Mouse (Mus musculus) urinary bladder, postnatal 14 days (tissue): ENCODE data around the gene Lmna.

Experiments used
- DNase-seq: peaks from one replicate; pipeline ENCODE4 v3.0.0; 2021; ENCODE audit warnings: low spot score

Lmna gene

DNA sequence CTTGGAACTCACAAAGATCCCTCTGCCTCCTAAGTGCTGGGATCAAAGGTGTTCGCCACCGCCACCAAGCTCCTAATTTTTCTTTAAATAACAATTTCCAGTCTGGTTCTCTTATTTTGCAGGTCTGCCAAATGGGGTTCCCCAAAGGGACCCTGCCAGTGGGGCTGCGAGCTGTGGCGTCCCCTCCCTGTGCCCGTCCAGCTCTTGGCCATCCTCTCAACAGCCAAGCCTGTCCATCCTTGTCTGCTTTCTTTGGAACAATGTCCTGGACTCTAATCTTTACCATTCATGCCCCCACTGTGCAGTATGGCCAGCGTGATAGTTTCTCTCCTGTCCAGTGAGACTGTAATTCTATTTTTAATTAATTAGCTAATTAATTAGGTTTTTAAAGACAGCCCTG, 11.4 kb upstream of the Lmna start:
- DNase-seq, result no peak

DNA sequence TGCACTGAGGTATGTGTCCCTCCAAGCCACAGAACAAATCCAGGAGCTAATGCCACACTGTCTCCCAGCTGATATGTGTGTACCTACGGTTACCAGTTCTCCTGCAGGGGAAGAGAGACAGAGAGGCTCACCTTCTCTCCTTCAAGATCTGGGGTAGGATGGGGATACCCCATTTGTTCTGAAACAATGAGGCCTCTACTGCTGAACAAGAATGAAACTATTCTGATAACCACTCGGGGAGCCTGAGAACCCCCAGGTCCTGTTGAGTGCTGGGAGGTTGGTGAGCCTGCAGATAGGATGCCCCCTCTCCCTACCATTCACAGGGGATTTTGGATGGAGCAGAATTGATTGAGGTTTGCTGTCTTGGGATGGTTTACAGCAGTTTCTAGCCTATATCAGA, 10.3 kb upstream of the Lmna start:
- DNase-seq, result no peak

DNA sequence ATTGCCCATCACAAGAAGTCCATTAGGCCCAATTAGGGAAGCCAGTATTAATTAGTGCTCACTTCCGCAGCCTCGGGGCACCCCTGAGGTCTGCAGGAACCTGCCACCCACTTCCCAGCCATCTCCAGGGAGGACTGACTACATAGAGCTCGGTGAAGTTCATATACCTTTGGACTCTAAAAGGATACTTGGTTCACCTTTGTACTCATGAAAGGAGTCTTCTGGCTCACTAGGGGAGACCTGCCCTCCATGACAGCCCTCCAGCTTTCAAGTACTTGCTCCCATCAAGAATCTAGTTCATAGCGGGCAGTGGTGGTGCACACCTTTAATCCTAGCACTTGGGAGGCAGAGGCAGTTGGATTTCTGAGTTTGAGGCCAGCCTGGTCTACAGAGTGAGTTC, 8.7 kb upstream of the Lmna start:
- no peak for DNase-seq

DNA sequence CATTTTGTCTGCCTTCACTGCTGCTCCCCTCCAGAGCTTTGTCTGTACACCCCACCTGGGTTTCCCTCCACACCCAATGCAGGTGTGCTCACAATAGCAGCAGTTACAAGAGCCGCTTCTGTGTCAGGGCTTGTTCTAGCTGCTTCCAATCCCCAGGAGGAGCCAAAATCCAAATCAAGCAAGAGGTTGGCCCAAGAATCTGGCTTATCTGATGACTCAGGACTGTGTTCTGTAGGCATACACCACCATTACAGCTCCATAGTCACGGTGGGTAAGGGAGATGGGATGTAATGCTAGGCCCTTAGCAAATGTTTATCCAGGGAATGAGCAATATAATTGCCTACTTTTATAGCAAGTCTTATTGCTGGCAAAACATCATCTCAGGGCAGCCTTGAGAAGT, 6.7 kb upstream of the Lmna start:
- no peak for DNase-seq

DNA sequence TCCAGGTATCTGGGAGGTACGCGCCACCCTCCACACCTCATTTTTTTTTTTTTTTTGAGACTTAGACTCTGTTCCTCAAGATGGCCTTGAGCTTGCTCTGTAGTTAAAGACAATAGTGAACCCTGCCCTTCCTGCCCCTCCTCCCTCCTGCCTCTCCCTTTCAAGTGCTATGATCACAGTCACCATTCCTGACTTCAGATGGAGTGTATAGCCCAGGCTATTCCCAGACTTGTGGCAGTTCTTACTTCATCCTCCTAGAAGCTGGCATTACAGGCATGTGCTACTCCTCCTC, 5.3 kb upstream of the Lmna start:
- no peak for DNase-seq

DNA sequence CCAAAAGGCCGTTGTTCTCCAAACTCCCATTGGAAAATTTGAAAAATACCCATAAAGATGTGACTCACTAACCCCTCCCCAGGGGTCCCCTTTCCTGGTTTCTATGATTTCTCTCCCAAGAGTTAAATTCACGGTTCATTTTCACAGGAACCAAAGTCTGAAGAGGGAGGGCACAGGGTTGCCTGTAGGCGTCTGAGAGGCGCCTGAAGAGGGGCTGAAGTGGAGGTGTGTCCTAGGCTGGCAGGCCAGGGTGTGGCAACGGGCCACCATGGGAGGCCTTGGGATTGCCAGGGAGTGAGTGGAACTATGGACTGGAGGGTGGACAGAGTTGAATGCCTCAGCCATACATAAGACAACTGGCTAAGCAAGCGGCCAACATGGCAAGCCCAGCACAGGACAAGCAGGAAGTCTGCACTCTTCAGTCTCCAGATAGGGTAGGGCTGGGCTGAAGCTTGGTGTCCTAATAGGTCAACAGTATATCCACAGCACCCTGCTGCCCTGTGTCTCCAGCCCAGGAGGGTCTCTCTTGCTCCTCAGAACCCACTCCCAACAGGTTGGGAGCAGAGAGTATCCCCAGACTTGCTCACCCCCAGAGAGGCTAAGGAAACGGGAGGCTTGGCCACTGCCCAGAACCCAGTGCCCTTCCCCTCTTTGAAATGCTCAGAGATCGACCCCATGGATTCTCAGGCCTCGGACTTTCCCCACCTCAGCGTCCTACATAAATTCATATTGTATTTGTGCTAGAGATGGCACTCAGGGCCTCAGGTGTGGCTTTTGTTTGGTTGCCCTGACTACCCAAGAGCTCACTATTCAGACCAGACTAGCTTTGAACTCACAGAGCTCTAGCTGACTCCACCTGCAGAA, 4.7 kb upstream of the Lmna start:
- no peak for DNase-seq

DNA sequence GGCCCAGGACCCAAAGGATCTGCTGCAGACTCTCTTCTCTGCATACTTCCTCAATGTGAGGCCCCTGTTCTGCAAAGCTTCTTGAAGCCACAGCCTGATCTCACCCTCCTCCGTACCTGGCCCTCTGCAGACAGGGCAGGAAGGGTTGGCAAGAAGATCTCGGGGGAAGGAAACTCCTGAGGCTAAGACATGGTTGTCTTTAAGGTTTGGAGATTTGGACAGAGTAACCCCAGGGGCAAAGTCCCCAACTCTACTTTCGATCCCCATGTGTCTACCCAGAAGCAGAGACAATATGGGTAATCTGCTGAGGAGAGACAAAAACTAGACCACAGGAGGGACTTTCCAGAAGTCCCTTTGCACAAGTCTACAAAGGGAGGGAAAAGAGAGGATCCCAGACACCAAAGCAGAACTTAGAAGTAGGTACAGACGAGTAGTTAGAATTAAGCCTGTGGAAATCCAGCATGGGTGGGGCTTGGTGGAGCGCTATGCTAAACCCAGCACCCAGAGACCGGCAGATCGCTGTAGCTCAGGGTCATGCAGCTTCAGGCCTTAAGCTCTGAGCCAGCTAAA, 3.9 kb upstream of the Lmna start:
- no peak for DNase-seq

DNA sequence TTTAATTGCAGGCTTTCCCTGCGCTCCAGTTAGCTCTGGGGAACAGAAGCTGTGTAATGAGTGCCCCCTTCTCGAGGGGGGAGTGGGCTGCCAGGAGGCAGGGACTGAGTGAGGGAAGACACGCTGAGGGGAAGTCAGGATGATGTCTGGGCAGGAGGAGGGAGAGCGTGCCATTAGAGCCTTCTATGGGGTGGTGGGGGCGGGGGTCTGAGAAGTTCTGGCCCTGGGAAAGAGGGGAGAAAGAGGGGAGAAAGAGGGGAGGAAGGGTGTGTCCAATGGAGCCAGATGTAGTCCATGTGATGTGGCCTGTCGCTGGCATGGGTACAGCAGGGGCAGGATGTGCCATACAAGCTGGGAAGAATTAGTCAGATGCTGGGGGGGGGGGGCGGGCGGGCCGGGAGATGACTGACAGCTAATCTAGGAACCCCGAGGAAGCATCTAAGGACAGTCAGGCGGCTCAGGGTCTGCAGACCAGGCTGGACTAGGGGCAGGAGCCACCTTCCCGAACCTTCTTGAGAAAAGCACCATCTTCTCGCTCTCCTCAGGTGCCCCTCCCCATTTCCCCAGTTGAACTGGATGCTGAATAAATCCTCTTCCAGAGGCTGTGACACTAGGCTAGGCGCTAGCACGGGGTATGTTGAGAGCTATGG, 3.3 kb upstream of the Lmna start:
- no peak for DNase-seq

DNA sequence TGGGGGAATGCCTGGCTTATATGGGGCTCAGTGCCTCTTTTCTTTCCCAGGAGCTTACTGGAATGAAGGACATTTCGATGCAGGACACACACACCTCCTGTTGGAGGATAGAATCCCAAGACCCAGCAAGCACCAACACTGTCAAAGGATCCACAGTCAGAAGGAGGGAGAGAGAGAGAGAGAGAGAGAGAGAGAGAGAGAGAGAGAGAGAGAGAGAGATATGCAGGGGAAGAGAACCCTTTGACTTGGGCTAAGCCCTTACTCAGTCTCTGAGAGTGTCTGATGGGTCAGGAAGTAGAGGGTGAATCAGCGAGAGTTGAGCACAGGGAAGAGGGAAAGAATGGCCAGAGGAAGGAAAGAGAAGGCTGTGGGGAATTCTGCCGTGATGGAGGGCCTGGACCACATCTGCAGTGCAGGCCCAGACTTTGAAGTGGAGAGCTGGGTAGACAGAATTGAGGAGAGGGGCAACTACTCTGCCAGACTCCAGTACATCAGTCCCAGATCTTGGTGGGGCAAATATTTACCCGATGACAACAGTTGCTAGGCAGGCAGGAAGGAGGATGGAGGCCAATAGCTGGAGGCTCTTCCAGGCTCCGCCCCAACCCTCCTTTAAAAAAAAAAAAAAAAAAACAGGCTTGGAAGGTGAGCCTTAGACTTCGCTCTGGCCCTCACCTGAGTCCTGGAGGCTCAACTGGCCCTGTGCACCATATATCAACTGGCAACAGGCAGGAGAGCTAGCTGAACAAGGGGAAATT, 2.6 kb upstream of the Lmna start:
- DNase-seq, result no peak

DNA sequence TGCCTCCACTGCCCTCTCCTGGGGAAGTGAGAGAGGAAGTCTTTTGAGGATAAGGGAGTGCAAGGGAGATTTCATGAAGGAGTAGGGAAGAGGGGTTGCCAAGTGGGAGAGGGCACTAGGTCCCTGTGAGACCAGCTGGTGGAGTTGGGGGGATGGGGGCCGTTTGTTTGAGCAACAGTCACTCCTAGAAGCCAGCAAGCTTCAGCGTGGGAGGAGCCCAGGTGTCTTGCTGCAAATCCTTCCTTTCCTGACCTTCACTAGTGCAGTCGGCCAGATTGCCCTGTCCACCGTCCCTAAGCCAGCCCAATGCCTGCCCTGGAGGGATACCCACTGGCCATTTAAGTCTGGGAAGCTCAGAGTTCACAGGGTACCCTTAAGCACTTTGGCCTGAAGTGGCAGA, 1.8 kb upstream of the Lmna start:
- no peak for DNase-seq

DNA sequence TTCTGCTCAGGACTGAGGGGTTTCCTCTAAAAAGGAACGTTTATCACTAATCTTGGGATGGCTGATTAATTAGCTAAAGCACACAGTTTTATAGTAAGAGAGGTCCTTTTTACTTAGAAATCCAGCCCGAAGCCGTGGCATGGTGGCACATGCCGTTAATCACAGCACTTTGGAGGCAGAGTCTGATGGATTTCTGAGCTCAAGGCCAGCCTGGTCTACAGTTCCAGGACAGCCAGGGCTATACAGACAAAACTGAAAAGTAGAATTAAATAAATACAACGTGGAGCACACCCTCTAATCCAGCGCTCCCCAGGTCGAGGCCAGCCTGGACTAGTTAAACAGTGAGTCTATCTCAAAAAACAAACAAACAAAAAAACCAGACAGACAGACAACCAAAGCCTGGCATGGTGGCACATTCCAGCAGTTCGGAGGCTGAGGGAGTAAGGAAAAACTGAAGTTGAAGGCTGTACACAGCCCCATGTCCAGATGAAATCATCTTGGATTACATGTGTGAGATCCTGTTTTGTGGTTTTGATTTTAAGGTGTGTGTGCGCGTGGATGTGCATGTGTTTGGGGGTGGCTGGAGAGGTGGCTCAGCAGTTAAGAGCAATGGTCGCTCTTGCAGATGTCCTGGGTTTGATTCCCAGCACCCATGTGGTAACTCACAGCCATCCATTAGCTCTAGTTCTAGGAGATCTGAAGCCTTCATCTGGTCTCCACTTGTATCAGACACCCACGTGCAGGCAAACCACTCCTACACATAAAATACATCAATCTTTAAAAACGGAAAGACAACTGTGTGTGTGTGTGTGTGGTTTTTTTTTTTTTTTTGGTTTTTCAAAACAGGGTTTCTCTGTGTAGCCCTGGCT, 899 bp upstream of the Lmna start:
- DNase-seq, result no peak

DNA sequence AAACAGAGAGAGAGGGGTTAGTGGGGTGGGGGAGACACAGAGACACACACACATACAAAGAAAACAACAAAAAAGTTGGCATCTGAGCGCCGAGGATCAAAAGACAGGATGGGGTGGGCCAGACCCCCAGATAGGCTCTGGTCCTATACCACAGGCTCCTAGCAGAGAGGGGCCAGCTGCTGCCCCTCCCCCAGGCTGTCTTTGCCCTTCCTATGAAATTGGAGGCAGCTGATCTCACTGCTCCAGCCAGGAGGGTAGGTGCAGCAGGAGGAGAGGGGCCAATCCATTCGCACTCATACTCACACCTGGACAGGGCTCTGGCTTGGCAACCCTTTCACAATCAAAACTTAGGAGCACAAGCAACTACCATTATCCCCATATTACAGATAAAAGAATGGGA, 506 bp downstream of the Lmna start:
- DNase-seq, result no peak

DNA sequence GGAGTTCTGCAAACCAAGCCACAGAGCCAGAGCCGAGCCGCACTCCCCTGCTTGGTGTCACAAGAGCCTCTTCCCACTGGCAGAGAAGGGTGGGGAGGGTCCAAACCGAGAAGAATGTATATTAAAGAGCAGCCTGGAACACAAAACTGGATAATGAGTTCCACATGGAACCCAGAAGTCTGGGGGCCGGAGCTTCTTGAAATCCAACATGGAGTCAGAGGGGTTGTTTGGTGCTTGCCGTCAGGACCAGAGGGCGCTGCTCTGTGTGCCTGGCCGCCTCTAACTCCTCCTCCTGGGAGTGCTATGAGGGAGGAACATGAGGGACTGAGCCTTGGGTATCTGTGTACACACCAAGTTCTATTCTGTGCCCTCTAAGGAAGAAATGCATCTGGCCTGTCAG, 4.0 kb downstream of the Lmna start:
- no peak for DNase-seq

DNA sequence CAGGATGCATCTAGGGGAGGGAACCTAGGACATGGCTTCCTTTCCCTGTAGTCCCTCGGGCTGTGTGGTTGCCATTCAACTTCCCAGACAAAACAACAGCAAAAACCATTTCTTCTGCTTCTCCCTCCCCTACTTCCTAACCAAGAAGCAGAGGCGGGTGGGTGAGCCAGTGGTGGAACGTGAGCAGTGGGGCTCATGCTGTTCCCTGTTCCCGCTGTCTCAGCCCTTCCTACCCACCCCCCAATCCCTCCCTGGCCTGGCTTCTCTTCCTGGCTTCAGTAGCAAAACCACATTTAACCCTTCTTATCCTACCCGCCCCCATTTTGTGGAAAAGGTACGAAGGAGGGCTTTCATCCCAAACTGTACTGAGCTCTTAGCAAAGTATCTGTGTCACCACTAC, 4.7 kb downstream of the Lmna start:
- no peak for DNase-seq

DNA sequence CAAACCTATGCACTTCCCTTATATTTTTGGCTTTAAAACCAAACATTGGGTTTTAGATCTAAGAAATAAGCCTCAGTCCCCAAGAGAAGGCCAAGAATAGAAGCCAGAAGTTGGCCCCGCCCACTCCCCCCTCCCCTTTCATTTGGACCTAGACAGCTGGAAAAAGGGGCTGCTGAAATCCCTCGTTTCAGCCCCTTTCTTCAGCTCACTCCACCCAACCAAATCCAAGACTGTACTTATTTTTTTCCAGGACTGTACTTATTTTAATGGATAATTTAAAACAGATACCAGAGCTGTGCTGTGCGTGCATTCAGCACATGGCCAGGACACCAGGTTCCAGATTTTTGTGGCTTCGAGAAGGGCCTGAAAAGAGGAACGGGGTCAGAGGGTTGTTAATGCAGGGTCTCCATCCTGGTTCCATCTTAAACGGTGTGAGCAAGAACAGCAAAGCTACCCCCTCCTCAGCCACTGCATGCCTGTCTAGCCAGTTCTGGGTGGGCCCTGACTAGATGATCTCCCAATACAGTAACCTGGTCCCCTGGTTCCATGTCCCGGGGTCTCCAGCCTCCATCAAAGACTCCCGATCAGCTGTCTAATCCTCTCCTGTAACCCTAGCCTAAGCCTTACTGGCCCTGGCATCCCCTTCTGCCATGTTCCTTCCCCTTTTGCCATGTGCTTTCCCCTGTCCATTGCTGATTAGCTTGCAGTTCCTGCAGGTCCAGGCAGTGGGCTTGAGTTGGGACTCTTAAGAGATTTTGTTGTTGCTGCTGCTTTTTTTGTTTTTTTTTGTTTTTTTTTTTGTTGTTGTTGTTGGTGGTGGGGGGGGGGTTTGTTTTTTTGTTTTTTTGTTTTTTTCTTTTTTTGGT, 5.6 kb downstream of the Lmna start:
- DNase-seq, result no peak

DNA sequence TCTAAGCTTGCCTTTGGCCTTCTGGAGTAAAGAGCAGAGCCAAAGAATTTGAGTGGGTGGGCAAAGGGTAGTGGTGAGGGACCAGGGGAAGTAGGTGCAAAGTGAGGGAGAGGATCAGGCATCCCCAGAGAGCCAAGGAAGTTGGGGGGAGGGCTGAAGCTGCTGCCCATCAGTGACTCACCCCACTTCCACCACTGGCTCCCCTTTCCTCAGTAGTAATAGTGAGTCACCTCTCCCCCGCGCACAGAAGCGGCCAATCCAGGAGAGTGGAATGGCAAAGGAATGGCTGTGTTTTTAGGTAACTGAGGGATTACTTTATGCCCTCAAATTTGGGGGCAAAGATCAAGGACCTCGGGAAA, 6.3 kb downstream of the Lmna start:
- DNase-seq, result peak; percentile 86

DNA sequence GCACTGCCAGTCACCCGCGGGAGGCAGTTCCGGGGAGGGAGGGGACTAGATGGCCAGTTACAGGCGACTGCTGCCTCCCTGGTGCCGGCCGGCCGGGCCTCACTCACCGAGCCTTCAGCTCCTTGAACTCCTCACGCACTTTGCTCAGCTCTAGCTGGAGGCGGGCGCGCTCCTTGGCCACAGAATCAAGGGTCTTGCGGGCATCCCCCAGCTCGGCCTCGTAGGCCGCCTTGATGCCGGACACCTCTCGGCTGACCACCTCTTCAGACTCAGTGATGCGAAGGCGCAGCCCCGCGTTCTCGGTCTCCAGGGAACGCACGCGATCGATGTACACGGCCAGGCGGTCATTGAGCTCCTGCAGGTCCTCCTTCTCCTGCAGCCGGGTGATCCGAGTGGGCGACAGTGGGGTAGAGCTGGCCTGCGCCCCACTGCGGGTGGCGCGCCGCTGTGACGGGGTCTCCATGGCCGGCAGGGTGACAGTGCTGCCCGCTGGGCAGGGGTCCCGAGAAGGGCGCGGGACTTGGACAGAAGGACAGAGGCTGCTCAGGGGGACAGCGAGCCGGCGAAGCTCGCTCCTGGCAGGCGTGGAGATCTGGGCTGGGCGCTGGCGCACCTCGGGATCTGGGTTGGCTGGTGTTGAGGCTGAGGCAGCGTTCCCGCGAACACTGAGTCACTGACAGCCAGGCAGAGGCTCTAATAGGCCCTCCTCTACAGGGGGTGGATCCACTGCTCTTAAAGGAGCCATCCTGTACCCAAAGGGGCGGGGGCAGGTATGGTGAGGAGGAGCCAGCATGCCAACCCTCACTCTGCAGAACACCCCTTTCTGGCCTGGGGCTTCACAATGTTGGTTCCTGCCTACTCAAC, 6.9 kb downstream of the Lmna start:
- DNase-seq, result peak; percentile 95

DNA sequence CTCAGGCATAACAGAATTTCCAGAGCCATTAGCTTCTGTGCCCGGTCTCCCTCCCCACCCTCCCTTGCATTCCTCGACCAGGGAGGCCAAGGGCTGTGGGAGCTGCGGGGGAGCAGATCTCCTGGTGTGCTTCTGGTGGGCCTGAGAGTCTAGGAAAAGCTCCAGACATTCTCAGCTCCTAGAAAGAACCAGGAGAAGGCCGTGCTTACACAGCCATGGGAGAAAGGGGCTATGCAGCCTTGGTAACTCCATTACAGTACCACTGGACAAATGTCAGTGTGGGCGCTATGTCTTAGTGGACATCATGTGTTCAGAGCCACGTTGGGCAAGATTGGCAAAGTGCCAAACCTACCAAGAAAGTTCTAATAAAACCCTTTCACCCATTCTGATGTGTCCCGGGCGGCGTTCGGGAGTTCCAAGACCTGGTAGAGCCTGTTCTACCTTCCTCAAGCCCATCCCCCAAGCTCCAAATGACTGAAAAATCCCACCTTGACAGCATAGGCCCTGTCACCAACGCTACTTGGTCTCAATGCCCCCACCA, 7.7 kb downstream of the Lmna start:
- peak; percentile 72 for DNase-seq

DNA sequence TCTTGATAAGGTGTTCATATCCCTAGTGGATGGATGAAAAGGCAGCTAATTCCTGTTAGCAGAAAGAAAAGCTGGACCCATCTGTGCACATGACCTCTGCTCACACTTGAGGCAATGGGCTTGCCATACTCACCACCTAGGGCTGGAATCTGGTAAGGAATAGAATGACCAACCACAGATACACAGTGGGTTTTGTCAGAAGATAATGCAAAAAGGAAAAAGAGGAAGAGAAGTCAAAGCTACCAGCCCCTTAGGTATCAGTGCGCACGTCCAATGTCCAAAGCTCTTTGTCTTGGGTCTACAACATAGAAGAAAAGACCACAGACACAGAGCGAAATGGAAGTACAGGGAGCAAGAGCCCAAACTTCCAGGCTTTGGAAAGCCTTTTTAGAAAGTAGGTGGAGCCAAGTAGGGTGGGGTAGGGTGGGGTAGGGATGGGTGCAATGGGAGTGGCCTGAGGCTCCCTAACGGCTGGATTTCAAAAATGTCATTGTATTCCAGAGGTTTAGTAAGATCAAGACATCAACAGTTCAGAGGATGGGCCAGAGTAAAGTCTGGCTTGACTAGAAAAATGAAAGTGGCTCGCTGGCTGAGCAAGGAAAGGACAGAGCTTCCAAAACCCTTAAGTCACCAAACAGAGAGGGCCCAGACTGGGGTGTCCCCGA, 8.3 kb downstream of the Lmna start:
- no peak for DNase-seq
